Mouse (Mus musculus): ENCODE data around the gene Rps15a.

GRCm38 (mm10) chr7:118126219-118126875 lies 10.4 kb upstream of the Rps15a start:
- TF ChIP-seq GATA1 (IDR thresholded peaks at IDR 0.05; ENCODE audit: low read length) (no peak), TAL1 (IDR thresholded peaks at IDR 0.05; ENCODE audit: low read length) (no peak)

All from erythroblast, embryonic 14.5 days (primary cell).